Mouse (Mus musculus) forebrain, embryonic 16.5 days (tissue): ENCODE measurements around the gene Egln2. TPM values are rescaled to one million over a fixed set of nuclear protein-coding genes. Genes with fewer than 3 reads are reported as not detected.

Experiments
- ATAC-seq: fragments of 200-750 bp; cut with Nextera tagmentation; 2 replicates; pipeline ENCODE4 v1.8.0; 2017; ENCODE audit warnings: mild to moderate bottlenecking, moderate library complexity
- H3K27ac ChIP-seq: fragments of 300-500 bp; sonication (generic); 2 replicates; pipeline ENCODE4 v1.5.1; 2014; ENCODE audit warnings: low read length, control low read depth
- H3K27me3 ChIP-seq: fragments of 300-500 bp; sonication (generic); replicated peaks from 2 replicates; pipeline ENCODE4 v1.6.1; 2014; ENCODE audit warnings: low read length; ENCODE audit not compliant: control insufficient read depth, insufficient read depth
- H3K36me3 ChIP-seq: fragments of 300-500 bp; sonication (generic); 2 replicates; pipeline ENCODE4 v1.6.1; 2014; ENCODE audit not compliant: control insufficient read depth, insufficient read depth
- H3K4me1 ChIP-seq: fragments of 300-500 bp; sonication (generic); replicated peaks from 2 replicates; pipeline ENCODE4 v1.6.1; 2014; ENCODE audit warnings: low read length; ENCODE audit not compliant: control insufficient read depth, insufficient read depth
- H3K4me2 ChIP-seq: fragments of 300-500 bp; sonication (generic); 2 replicates; pipeline ENCODE4 v1.6.1; 2014; ENCODE audit warnings: mild to moderate bottlenecking, low read length, control low read depth
- H3K4me3 ChIP-seq: fragments of 300-500 bp; sonication (generic); replicated peaks from 2 replicates; pipeline ENCODE4 v1.5.1; 2014; ENCODE audit warnings: mild to moderate bottlenecking, low read length, control low read depth
- H3K9ac ChIP-seq: fragments of 300-500 bp; sonication (generic); replicated peaks from 2 replicates; pipeline ENCODE4 v1.6.1; 2014; ENCODE audit warnings: low read depth, low read length, control low read depth
- H3K9me3 ChIP-seq: fragments of 300-500 bp; sonication (generic); 2 replicates; pipeline ENCODE4 v1.6.1; 2016; ENCODE audit warnings: low read length; ENCODE audit not compliant: control insufficient read depth
- WGBS: fragments of 180-500 bp; shearing (Covaris S2); extraction: QIAGEN DNeasy Blood & Tissue Kit; methylation state at CpG from one replicate; pipeline ENCODE4 v1.1.7; 2014; 5-methylcytosine and 5-hydroxymethylcytosine counted together
- polyA plus RNA-seq: library from polyadenylated mRNA; unstranded; fragments of >200 nt; fragmentation: Nextera tagmentation; extraction: Ambion mirVana; gene quantifications from 2 replicates; pipeline ENCODE4 v1.2.1, GENCODE M21; 2015

Egln2 gene
- polyA plus RNA-seq, 1 experiment from 2014 or later, result 100 TPM

DNA sequence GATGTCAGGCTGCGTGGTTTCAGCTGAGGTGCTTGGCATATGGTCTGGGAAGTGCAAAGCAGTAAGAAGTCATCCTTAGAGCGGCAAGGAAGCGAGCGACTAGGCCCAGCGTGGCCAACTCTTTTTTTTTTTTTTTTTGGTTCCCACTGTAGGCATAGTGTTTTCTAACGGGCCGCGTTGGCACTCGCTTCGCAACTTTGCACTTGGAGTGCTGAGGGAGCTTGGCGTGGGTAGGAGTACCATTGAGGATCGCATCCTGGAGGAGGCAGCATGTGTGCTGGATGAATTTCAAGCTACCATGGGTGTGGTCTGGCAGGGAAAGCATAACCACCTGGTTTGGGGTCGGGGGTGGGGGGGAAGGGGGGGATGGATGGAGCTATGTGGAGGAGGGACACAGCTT, 10.6 kb downstream of the Egln2 start:
- 66% methylated on average over 13 of the region's 13 CpGs for WGBS
- H3K9ac ChIP-seq, result no peak overlapping the region
- no peak overlapping the region for H3K27ac ChIP-seq
- peaks cover 20% of the 10 kb centered on the region for H3K36me3 ChIP-seq
- no peaks in the 10 kb centered on the region for H3K9me3 ChIP-seq
- peaks cover 12% of the 10 kb centered on the region for H3K4me1 ChIP-seq
- H3K4me3 ChIP-seq, result no peak overlapping the region
- no peak overlapping the region for H3K4me2 ChIP-seq
- H3K27me3 ChIP-seq, result no peaks in the 10 kb centered on the region
- ATAC-seq, result no peak

DNA sequence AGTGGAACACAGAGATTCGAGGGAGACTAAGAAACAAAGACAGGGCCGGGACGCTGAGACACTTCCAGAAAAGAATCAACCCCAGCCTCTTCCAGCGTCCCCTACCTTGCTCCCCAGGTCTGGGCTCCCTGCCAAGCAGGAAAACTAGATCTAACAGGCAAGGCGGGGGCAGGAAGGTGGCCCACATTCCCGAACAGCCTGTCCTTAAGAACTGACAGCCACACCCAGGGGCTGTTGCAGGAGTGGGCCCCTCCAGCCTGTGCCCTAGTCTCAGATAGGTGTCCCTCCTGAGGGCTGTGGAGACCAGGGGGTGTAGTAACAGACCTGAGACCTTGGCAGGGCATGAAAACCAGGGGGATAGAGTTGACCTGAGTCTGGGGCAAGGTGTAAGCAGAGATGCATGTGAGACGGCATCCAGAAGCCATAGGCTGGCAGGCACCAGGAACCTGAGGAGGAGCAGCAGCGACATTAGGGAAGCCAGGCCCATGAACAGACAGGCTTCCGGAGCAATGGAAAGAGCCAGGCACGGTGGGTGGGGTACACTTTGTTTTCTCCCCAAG, 13.3 kb downstream of the Egln2 start, which contains the start of gene Cyp2t4:
Gene Cyp2t4, plus strand, starts transcription at position 510 of the 560 bp plus-strand sequence.
- no peaks in the 10 kb centered on the region for H3K27me3 ChIP-seq
- no peak within 1 kb of the TSS for H3K27ac ChIP-seq
- no peak within 1 kb of the TSS for H3K9ac ChIP-seq
- ATAC-seq, result no peak
- no peaks in the 10 kb centered on the region for H3K9me3 ChIP-seq
- WGBS, result 65% methylated on average over 10 of the region's 10 CpGs
- H3K4me3 ChIP-seq, result no peak within 1 kb of the TSS
- peaks cover 12% of the 10 kb centered on the region for H3K36me3 ChIP-seq
- H3K4me1 ChIP-seq, result no peaks in the 10 kb centered on the region
- no peak within 1 kb of the TSS for H3K4me2 ChIP-seq

DNA sequence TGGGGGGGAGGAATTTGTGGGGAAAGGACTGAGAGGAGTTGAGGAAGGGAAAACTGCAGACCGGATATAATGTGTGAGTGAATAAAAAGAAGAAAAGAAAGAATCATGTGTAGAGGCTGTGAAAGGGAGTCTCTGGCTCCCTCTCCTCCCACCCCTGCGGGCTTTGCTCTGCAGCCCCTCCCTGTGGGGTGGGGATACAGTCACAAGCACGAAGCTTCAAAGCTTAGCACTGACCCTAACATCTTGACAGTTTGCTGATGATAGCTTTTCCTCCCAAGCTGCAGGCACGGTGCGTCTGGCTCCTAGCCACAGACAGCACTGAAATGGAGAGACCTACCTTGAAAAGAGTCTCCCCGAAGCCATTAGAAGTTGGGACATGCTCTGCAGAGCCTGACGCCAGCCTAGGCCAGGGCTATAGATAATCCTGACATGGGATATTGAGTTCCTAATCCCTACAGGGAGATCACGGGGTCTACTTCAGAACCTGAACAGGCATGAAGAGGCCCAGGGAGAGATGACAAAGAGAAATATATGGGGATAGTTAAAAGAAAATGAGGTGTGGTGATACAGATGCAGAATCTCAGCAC, 30.1 kb downstream of the Egln2 start:
- H3K4me3 ChIP-seq, result no peak overlapping the region

DNA sequence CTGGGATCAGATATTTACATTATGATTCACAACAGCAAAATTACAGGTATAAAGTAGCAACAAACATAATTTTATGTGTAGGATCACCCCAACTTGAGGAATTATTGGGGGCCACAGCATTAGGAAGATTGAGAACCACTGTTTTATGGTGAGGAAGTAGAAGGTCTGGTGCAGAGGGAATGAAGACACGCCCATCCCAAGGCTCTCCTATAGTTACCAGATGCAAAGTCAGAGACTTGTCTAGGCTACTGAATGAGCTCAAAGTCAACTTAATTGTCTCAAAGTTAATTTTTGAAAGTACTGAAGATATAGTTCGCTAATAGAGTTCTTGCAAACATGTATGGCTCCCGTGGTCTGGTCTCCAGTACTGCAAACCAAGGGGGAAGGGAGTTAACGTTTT, 32.8 kb downstream of the Egln2 start:
- no peaks in the 10 kb centered on the region for H3K27me3 ChIP-seq
- H3K4me2 ChIP-seq, result no peak overlapping the region
- no peak for ATAC-seq
- no peaks in the 10 kb centered on the region for H3K4me1 ChIP-seq
- H3K9ac ChIP-seq, result no peak overlapping the region
- WGBS, result 80% methylated on average over 4 of the region's 4 CpGs
- H3K4me3 ChIP-seq, result no peak overlapping the region
- no peaks in the 10 kb centered on the region for H3K36me3 ChIP-seq
- H3K9me3 ChIP-seq, result no peaks in the 10 kb centered on the region
- H3K27ac ChIP-seq, result no peak overlapping the region

More for the DNA sequence above, 30.1 kb downstream of the Egln2 start:
- H3K27ac ChIP-seq, result no peak overlapping the region
- no peaks in the 10 kb centered on the region for H3K4me1 ChIP-seq
- ATAC-seq, result no peak
- no peaks in the 10 kb centered on the region for H3K9me3 ChIP-seq
- no peaks in the 10 kb centered on the region for H3K36me3 ChIP-seq
- H3K27me3 ChIP-seq, result no peaks in the 10 kb centered on the region
- no peak overlapping the region for H3K9ac ChIP-seq
- WGBS, result 66% methylated on average over 8 of the region's 8 CpGs
- H3K4me2 ChIP-seq, result no peak overlapping the region

DNA sequence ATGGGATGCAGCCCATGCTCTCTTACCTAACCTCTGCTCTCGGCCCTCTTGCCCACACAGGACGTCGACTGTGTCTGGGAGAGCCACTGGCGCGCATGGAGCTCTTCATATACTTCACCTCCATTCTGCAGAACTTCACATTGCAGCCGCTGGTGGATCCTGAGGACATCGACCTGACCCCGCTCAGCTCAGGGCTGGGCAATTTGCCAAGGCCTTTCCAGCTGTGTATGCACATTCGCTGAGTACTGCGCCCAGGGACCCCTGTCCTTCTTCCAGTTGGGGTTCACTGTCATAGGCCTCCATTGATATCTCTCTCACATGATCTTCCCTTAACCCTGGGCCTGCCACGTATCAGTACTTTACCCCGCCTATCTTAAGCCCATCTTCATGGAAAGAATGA, 33.4 kb downstream of the Egln2 start:
- ATAC-seq, result no peak
- WGBS, result 70% methylated on average over 12 of the region's 12 CpGs
- Histone ChIP-seq H3K9me3 (no peaks in the 10 kb centered on the region), H3K36me3 (no peaks in the 10 kb centered on the region), H3K27ac (no peak overlapping the region), H3K27me3 (no peaks in the 10 kb centered on the region), H3K4me3 (no peak overlapping the region), H3K4me2 (no peak overlapping the region), H3K9ac (no peak overlapping the region), H3K4me1 (no peaks in the 10 kb centered on the region)

DNA sequence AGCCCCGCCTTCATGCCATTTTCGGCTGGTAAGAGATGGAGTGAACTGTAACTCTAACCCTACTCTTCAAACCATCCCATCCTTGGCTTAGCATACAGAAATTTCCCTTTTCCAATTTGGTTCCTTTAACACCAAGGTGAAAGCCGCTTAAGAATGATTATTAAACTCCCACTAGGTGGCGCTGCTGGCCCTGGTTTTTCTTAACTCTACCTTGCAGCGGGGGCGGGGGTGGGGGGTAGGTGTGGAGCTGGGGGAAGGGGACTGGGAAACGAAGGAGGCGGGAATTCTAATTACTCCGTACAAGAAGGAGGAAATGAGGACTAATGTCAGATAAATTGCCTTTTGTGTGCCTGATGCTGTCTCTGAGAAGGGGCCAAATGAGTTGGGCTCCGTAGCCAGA, 34.0 kb downstream of the Egln2 start:
- WGBS, result 14% methylated on average over 10 of the region's 10 CpGs
- Histone ChIP-seq H3K4me2 (no peak overlapping the region), H3K9ac (no peak overlapping the region), H3K4me1 (no peaks in the 10 kb centered on the region), H3K27me3 (no peaks in the 10 kb centered on the region), H3K36me3 (no peaks in the 10 kb centered on the region), H3K9me3 (no peaks in the 10 kb centered on the region), H3K4me3 (no peak overlapping the region), H3K27ac (no peak overlapping the region)
- no peak for ATAC-seq

DNA sequence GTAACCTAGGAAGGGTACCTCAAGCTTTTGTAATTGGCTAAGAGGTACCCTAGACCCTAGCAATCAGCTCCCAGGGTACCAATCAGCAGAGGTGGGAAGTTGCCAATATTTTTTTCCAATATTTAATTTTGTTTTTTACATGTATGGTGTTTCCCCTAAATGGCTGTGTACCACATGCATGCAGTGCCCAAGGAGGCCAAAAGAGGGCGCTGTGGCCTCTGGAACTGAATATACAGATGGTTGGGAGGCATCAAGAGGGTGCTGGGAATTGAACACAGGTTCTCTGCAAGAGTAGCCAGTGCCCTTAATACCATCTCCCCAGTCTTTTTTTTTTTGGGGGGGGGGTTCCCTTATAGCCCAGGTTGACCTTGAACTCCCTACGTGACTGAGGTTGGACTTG, 35.2 kb downstream of the Egln2 start:
- Histone ChIP-seq H3K36me3 (no peaks in the 10 kb centered on the region), H3K27me3 (no peaks in the 10 kb centered on the region), H3K9ac (no peak overlapping the region), H3K4me3 (no peak overlapping the region), H3K4me1 (no peaks in the 10 kb centered on the region), H3K27ac (no peak overlapping the region), H3K4me2 (no peak overlapping the region), H3K9me3 (no peaks in the 10 kb centered on the region)
- 54% methylated on average over 2 of the region's 2 CpGs for WGBS
- ATAC-seq, result no peak

DNA sequence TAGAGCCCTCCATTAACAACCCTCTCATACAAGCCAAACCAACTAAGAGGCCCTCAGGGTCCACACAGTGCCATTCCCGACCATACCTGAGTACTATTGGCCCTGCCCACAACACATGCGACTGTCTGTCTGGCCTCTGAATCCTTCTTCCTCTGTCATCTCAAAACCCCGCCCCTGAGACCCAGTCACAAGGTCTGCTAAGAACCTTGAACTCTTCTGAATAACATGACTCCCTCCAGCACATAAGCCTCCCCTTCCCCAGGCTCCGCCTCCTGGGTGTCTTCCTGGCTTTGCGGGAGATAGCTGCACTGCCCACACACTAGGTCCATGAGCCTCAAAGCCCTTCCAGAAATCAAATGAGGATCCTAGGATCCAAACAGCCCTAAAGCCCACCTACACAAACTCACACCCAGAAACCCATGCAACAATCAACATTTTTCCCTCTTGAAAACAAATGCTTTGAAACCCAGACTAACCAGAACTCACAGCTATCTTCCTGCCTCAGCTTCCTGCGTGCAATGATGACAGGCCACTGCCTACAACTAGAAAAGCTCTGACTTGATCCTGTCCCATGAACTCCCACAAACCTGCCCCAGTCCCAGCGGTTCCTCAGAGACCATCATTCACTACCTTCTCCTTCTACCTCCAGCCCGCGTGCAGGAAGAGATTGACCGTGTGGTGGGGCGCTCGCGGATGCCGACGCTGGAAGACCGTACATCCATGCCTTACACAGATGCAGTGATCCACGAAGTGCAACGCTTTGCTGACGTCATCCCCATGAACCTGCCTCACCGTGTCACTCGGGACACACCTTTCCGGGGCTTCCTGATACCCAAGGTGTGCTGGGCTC, 35.9 kb downstream of the Egln2 start:
- no peak overlapping the region for H3K4me3 ChIP-seq
- no peaks in the 10 kb centered on the region for H3K36me3 ChIP-seq
- WGBS, result 90% methylated on average over 22 of the region's 22 CpGs
- H3K9ac ChIP-seq, result no peak overlapping the region
- no peak overlapping the region for H3K27ac ChIP-seq
- H3K27me3 ChIP-seq, result no peaks in the 10 kb centered on the region
- H3K9me3 ChIP-seq, result no peaks in the 10 kb centered on the region
- ATAC-seq, result no peak
- H3K4me1 ChIP-seq, result no peaks in the 10 kb centered on the region
- H3K4me2 ChIP-seq, result no peak overlapping the region

DNA sequence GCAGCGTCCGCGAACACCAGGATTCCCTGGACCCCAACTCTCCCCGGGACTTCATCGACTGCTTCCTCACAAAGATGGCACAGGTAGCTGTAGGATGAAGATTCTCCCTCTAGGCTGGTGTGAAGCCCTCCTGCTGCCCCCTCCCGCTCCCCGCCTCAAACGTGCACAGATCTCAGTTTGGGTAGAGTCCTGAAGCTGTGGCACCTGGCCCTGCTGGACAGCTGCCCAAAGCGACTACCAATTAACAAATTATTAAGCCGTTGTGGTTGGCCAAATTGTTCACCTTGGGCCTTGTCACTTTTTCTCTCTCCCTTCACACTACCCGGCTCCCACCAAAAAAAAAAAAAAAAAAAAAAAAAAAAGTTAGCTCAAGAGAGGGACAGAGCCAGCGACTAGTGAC, 36.8 kb downstream of the Egln2 start:
- no peak for ATAC-seq
- 89% methylated on average over 12 of the region's 12 CpGs for WGBS
- no peaks in the 10 kb centered on the region for H3K36me3 ChIP-seq
- H3K9ac ChIP-seq, result no peak overlapping the region
- H3K4me2 ChIP-seq, result no peak overlapping the region
- H3K27ac ChIP-seq, result no peak overlapping the region
- H3K9me3 ChIP-seq, result no peaks in the 10 kb centered on the region
- no peak overlapping the region for H3K4me3 ChIP-seq
- H3K4me1 ChIP-seq, result no peaks in the 10 kb centered on the region
- no peaks in the 10 kb centered on the region for H3K27me3 ChIP-seq
